Mouse (Mus musculus) right cerebral cortex, postnatal 36 days (tissue): ENCODE data around the gene Olfr228.
"Not testable (repeated sequence)": the region's sequence is repeated elsewhere in the genome, so short reads cannot be mapped to it uniquely, and the experiment has no call there.

Experiments
- DNase-seq, 2 experiments: peaks; one replicate each; pipeline ENCODE4 v3.0.0; 2022; ENCODE audit warnings: low spot score in 2 of 2, mixed read lengths in 1 of 2

Gene Olfr228

DNA sequence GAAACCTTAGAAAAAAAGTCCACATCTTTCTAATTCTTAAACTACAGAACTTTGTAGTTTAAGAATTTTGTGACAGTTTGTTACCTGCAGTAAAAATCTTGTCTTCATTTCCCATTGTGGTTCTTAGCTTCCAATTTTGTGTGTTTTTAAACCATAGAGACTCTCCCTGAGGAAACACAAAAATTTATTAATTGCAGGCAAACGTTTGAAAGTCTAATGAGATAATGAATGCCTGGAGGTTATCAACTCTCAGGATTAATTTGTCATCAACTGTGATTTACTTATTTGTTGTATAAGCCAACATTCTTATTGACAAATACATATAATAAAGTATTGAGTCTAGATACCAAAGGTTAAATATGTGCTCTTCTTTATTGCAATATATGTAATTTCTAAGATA, at the start of gene Olfr228:
TSS of gene Olfr228 (minus strand) at position 101 of the 400 bp plus-strand sequence.
- no peak for DNase-seq

DNA sequence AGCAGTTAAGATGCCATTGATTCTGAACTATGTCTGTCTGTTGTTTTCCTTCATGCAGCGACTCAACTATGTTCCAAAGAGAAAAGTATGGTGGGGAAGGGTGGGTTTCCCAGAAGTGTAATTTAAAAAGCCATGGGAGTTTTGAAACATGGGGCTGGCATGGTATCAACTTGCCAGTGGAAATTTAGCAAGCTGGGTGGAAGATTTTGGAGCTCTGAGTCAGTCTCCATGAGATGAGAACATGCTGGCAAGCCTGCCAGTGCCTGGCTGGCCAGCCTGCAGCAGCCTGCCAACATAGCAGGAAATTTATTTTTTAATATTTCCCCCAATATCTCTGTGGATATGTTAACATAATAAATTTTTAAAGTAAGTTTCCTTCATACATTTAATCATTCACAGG, 43.8 kb upstream of the Olfr228 start:
- no peak for DNase-seq

- DNase-seq: no peak
Measured at GRCm38 (mm10) chr2:86508161-86508560, 21.0 kb upstream of the Olfr228 start, which contains the start of gene Olfr1076. TSS of gene Olfr1076 (plus strand) at chr2:86508461.

- DNase-seq: peak; percentile 15 to 42
Measured at GRCm38 (mm10) chr2:86464442-86465109, 22.6 kb downstream of the Olfr228 start.

DNA sequence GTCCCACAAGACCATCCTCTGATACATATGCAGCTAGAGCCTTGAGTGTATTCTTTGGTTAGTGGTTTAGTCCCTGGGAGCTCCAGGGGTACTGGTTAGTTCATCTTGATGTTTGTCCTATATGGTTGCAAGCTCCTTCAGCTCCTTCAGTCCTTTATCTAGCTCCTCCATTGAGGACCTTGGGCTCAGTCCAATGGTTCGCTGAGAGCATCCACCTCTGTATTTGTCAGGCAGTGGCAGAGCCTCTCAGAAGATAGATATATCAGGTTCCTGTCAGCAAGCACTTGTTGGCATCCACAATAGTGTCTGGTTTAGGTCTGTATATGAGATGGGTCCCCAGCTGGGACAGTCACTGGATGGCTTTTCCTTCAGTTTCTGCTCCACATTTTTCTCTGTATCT, 26.8 kb downstream of the Olfr228 start:
- DNase-seq: no peak

- DNase-seq: no peak
Measured at GRCm38 (mm10) chr2:86456169-86456568, 31.0 kb downstream of the Olfr228 start, which contains the start of gene Olfr1066. TSS of gene Olfr1066 (minus strand) at chr2:86456269.

- DNase-seq: not testable (repeated sequence)
Measured at GRCm38 (mm10) chr2:86450491-86450890, 36.7 kb downstream of the Olfr228 start, which contains the start of gene Olfr1065. TSS of gene Olfr1065 (minus strand) at chr2:86450591.

GRCm38 (mm10) chr2:86442101-86442500, 45.1 kb downstream of the Olfr228 start:
- not testable (repeated sequence) for DNase-seq
